Mouse (Mus musculus) spleen, embryonic (tissue): ENCODE results near the gene Hemk1.

Source experiments
- CTCF ChIA-PET: fragments of 350-600 bp; sonication (Branson Sonifier 250); formaldehyde crosslinking; loops from one replicate; lab custom pipeline; 2022; lab: Charles Lee

Gene Hemk1

DNA sequence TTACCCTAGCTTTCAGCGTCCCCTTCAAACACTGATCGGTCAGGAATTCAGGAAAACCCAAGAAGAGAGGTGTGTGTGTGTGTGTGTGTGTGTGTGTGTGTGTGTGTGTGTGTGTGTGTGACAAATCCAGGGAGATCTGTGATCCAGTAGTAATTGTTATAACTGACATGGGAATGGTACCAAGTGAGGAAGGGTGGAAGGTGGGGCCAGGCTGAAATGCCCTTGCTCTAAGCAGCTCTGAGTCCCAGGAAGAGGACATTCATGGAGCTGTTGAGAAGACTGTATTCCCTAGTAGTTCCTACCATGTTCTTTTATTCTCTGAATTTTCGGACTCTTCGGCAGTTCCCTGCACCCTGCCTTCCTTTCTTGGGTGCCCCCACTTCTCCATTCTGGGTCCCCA is 40.5 kb downstream of the Hemk1 start:
- CTCF ChIA-PET, result no interaction called here

DNA sequence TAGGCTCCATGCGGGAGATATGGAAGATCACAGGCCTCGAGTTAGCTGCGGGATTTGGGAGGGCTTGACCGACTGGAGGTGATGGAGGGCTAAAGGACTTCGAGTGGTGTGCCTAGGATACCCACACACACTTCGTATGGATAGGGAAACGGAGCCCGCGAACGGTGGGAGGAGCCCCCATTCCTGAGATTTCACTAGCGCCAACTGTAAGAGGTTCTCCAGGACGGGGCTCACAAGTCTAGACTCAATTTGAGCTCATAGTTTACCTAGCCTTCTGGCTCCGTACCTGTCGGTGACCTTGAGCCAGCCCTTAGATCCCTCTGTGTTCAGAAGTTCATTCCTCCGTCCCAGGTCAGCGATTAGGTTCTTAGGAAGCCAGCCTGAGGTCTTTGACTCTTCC is 41.1 kb downstream of the Hemk1 start:
- CTCF ChIA-PET, result interaction anchor here (0.9 kb wide), 1 partner anchor 11 kb away, joined by 4 read pairs; no protein-coding TSS in a partner anchor

DNA sequence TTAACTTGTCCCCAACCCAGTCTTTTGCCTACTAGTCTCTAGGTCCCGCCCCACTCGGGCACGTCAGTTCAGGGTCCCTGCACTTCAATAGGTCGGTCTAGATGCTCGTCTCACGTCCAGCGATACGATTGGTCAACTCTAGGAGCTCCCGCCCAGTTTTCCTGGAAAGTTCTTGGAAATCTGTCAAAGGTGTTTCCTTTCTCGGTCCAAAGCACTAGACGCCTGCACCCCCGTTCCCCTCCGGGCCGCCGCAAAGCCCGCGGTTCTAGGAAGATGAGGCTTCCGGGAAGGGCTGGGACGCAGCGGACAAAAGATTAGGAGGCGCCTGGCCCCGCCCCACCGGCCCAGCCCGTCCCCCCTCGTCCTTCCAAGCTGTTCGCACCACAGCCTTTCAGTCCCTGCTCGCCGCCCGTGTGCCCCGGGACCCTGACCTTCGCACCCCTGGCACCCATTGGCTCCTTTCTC is 41.6 kb downstream of the Hemk1 start:
- CTCF ChIA-PET, result interaction anchor here (0.9 to 1.4 kb wide), 4 partner anchors 12 to 59 kb away, joined by 4 to 7 read pairs (median 4); partner anchors contain the start of gene Hemk1

DNA sequence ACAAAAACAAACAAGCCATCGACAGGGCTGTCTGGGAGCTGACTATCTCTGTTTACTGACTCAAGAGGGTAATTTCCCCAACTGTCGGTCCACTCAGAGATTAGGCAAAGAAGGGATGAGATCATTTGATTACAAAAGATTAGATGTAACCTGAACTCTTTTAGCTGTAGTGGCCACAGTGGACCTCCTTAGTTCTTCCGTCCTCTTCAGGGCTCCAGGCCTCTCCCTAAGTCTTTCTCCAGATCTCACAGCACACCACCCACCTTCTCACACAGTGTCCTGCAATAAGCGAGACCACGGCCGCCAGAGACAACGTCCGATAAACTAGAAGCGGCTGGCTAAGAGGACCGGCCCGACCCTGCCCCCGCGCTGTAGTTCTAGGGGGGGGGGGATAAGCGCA is 42.1 kb downstream of the Hemk1 start:
- CTCF ChIA-PET, result interaction anchor here (1.2 to 1.4 kb wide), 3 partner anchors 39 to 60 kb away, joined by 4 to 7 read pairs (median 4); partner anchors contain the start of gene Hemk1

DNA sequence AAGGTAGTCTGAATTCAATTTTAAA is 42.3 kb downstream of the Hemk1 start, which contains the start of gene Cish:
Gene Cish, plus strand, starts transcription at position 11 of the 25 bp plus-strand sequence.
- CTCF ChIA-PET, result interaction anchor here (1.2 to 1.4 kb wide), 3 partner anchors 39 to 60 kb away, joined by 4 to 7 read pairs (median 4); partner anchors contain the start of gene Hemk1

DNA sequence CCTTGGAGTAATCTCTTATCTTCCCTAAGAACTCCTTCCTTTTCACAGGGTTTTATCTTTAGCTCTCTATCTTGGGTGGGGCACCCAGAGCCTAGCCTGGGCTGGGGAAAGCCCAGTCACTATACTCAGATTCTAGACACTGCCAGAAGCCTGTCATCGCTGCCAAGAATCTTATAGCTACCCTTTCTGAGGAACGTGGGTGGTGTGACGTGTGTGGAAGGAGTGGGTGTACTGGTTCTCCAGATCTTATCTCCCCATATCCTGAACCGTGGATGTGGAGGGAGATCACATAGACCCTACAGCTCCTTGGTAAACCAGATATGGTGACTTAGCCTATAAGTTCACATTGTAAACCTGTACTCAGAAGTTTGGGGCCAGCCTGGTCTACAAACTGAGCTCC is 42.5 kb downstream of the Hemk1 start:
- CTCF ChIA-PET, result interaction anchor here (1.2 to 1.4 kb wide), 3 partner anchors 39 to 60 kb away, joined by 4 to 7 read pairs (median 4); partner anchors contain the start of gene Hemk1

DNA sequence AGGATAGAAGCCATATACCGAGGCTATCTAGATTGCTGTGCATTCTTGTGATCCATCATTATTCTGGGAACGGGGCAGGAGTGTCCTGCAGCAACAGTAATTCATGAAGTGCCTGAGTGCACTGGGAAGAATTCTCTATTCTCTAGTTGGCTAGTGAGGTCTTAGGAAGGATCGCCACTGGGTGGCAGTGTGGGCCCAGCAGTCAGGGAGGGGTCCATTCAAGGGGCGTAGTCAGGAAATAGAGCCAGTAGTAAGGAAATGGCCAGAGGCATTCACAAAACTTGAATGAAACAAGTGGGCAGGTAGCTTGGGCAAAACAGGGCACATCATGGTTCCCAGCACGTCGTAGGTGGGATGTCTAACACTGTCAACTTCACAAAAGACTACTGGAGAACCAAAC is 43.9 kb downstream of the Hemk1 start:
- CTCF ChIA-PET, result interaction anchor here (0.6 to 1.6 kb wide), 4 partner anchors 41 to 681 kb away, joined by 4 to 7 read pairs (median 5); no protein-coding TSS in a partner anchor

DNA sequence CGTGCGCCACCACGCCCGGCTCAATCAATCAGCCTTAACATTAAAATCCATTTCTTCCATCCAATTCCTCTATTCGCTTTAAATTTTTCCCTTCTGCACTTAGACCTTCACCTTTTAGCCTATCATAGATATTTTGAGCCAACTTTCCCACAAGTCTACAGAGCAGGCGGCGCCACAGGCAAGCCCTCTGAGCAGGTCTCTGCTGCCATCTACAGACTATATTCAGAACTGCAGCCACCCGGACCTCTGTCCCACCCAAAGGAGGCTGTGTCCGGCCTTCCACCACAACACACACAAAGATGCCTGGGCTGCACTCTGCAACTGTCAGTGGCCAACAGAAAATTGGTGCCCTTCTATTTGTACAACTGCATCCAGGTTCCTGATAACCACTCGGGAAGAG is 47.3 kb downstream of the Hemk1 start:
- CTCF ChIA-PET, result interaction anchor here (0.6 to 1.3 kb wide), 3 partner anchors 45 to 387 kb away, joined by 3 to 8 read pairs (median 6); no protein-coding TSS in a partner anchor

DNA sequence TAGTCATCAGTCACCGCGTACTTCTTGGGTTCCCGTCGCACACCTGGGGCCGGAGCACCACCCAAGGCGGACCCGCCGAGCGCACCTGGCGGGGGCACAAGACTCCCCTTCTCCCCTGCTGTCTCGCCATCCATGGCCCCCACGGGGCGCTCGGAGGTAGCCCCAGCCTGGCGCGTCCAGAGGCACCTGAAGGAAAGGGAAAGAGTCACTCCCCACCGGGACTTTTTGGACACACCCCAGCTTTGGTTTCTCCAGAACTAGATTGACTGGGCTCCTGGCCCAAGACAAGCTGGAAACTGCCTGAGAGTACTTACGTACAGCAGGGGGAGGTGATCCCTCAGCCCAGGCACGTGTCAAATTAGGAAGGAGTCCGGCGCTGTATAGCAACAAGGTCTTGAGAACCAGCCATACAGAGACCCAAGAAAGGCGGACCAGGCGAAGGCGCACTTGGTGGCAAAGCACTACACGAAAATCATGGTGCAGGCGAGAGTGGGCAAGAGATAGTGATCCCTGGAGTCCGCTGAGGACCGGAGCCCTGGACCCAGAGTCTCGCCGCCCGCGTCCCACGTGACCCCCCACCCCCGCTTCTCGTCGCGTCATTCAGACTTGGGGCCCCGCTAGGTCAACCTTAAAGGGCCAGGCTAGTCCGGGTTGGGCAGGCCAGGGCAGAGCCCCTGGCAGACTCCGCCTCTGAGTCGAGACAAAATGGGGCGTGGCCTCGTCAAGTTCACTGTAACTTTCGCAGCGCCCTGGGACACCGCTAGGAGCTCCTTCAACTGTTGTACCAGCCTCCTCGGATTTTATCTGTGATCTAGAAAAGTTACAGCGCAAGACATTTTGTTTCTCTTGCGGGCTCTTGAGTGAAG is 48.7 kb downstream of the Hemk1 start, which contains the start of gene Mapkapk3:
Gene Mapkapk3, minus strand, starts transcription at position 667 of the 866 bp plus-strand sequence.
- CTCF ChIA-PET, result interaction anchor here (0.7 to 1.2 kb wide), 3 partner anchors 20 to 327 kb away, joined by 3 read pairs; no protein-coding TSS in a partner anchor

DNA sequence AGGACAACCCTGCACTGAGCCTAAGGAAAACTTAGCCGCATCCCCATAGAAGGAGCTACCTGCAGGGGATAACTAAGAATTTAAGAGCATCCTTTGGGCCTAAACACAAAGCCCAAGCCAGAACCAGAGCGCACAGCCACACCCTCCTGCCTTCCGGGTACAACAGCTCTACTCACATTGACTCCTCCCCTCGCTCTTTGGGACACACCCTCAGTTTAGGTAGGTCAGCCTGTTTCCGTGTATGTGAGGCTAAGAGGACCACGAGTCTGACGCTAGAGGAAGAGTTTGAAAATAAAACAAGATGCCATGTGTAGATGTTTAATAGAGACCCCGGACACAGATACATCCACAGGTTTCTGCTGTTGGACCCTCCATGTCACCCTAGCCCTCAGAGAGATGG is 49.4 kb downstream of the Hemk1 start:
- CTCF ChIA-PET, result interaction anchor here (0.9 to 1.2 kb wide), 2 partner anchors 19 to 46 kb away, joined by 3 read pairs; no protein-coding TSS in a partner anchor

DNA sequence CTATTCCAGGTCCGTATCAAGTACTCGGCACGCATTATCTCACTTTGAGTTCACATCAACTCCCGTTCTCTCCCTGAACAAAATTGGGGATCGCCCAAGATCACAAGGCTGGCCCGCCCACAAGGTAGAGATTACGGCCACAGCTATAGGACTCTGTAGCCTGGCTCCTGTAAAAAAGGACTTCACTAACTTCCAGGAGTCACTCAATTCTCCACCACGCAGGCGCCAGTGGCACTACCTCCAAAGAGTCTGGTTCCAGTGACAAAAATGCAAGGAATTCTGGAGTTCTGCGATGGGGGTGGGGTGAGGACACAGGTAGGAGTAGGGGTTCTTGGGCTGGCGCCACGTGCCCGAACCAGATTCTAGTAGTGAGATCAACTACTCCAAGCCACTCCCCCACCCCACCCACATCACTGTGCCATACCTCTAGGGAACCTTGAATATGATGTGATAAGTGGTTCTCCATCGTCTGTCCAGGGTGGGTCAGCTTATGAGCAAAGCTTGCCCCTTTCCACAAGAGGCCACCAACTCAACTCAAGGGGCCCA is 50.0 kb downstream of the Hemk1 start:
- CTCF ChIA-PET, result interaction anchor here (0.9 to 1.2 kb wide), 2 partner anchors 19 to 47 kb away, joined by 3 read pairs; no protein-coding TSS in a partner anchor

DNA sequence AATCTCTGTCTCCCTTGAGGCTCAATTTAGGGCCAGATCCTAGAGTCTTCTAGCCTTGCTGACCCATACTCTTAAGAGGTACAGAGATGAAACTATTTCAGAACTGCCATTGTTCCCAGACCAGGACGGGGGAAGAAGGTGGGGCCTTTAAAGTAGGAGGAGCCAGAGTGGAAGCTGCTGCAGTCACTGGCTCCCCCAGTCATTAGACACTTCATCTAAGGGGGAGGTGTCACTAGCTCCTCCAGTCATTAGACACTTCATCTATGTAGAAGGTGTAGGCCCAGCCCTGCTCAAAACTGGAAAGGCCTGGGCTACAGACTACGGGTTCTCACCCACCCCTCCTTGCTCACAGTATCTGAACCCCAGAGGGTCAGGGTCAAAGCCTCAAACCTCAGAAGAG is 50.9 kb downstream of the Hemk1 start:
- CTCF ChIA-PET, result interaction anchor here (0.9 kb wide), 1 partner anchor 51 kb away, joined by 3 read pairs; the partner anchor contains the start of gene Hemk1

DNA sequence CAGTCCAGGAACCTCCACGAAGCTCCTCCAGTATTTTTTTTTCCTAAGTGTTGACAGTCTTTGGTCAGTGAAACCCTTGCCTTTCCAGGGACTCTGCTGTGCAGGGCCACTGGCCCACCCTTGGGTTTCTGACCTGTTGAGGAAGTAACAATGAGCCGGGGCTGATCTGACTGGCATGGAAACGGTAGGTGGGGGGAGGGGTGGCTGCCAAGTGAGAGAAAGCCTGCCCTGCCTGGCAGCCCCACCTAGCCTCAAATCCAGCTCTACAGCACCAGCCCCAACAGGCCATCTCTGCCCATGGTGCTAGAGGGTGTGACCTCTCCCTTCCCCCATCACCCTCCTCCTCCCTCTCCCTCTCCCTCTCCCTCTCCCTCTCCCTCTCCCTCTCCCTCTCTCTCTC is 53.1 kb downstream of the Hemk1 start:
- CTCF ChIA-PET, result no interaction called here

DNA sequence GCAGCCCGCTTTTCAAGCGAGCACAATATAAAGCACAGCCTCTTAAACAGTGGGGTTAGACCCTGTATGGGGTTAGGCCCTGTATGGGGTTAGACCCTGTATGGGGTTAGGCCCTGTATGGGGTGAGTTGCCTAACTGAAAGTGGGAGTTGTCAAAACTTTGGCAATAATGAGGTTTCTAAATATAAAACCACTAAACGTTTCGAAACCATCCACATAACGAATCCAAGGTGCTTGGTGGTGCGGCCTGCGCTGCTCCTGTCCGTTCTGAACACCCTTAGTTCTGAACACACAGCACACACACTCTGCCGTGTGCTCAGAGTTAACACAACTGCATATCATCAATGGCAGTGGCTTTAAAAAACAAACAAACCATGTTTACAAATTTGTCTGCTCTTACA is 55.2 kb downstream of the Hemk1 start:
- CTCF ChIA-PET, result no interaction called here

DNA sequence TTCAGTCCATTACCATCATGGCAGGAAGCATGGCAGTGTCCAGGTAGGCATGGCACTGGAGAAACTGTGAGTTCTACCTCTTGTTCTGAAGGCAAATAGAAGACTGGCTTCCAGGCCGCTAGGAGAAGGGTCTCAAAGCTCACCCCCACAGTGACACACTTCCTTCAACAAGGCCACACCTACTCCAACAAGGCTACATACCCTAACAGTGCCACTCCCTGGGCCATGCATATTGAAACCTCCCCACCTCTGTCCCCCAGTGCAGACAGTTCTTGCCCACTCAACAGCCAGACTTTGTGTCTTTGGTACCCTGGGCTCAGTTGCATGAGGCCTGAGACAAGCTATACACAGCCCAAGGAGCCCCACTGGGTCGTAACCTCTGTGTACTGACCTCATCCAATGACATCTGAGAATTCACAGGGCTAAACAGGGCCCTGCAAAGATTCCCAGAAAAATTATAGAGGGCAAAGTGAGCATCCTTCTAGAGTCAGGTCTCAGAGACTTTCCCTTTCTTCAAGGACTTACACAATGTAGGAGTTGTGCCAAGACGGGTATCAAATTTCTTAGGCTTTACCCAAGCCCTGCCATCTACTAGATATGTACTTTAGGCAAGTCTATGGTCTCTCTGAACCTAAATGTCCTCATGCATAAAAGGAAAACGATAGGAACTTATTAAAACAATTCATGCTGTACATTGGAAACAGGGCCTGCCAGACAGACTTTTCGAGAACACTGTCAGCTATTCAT is 56.7 kb downstream of the Hemk1 start:
- CTCF ChIA-PET, result no interaction called here

DNA sequence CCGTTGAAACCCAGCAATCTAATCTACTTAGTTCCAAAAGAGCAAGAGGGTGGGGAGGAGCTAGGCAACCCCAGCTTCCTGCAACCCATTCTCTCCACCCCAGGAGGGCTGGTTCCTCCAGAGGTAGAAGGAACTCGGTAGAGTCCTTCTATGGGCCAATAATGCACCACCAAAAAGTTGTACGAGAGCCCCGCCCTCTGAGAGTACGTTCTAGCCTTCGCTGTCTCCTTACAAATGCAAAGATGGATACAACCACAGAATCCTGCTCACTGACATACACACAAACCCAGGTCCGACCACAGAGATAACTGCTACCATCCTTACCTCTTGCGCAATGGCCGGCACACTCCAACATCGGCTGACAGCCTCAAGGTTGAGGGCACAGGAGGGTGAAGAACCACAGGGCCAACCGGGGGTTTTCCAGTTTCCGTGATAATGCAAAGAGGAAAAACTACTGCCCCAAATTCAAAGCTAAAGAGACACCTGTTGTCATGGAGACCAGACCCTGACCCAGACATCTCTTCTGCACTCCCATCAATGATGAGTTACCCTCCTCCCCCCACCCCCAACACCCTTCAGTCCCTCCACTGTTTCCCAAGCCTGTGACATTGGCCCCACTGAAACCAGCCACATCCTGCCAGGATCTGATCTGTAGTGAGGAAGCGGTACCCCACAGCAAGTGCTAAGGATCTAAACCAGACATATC is 57.7 kb downstream of the Hemk1 start:
- CTCF ChIA-PET, result no interaction called here

DNA sequence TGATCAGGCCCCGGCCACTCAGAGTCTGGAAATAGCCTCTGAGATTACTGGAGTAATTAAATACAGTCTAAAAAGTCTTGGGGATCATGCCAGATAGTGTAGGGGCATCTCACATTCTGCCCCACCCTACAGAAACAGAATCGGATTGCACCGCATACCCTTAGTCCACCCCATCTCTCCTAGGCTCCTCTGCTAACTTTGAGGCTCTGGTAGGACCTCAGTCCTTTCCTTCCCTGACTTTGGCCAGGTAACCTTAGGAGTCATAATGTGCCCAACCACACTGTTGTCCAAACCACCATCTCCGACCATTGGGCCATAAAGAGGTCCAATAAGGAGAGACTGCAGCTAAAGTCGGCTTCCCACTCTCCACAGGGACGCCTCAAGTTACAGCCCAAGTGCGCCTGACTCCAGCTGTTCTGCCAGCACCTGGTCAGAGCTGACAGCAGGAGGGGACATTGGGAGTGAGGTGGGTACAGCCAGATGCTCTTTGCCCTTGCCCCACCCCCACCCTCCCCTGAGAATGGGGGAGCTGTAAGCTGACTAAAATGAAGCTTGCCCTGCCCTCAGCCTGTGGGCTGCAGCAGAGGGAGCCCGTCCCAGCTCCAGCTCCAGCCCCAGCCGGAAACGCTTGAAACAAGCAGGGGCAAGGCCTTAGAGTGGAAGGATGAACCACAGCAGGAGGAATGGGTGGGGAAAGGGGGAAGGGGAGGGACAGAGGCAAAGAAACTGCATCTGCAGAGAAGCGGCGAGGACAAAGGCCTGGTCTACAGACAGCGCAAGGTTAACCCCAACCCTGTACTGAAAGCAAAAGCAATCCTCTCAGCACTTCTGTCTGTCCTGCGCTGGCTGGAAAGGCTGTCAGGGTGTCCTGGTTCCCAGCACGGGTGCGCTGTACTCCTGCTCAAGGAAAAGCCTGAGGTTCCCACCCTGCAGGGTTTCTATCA is 58.5 kb downstream of the Hemk1 start:
- CTCF ChIA-PET, result no interaction called here

DNA sequence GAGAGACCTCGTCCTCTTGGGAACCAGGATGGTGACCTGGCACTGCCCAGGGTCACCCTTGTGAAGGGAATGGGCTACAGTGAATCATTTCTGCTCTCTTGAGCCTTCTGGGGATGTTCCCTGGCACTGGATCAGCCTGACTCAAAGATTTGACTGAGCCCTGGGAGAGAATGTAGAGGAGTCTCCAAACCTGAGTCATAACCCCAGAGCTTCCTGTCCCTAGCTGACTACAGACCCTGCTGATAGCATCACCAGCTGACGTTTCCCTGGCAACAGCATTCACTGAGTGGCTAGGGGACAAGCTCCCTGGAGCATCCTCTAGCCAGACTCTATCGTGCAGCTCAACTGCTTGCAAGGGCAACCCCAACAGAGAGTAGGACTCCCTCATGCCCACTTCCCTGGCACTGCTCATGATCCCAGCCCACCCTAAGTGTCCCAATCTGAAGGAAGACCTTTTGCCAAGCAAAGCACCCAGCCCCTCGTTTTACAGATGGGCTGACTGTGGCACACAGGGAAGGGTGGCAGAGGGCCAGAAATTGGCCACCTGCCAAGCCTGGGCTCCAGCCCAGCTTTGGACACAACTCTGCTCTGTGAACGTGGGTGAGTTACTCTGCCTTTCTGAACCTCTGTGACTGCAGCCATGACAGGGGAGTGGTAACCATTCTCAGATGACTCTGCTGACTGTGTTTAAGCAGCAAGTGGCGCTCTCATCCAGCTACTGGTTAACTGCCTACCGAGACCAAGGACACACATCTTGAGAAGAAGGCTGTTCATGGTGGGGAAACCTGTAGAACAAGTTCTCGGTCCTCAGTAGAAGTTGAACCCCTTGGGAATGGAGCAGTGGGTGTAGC is 59.4 kb downstream of the Hemk1 start:
- CTCF ChIA-PET, result no interaction called here

DNA sequence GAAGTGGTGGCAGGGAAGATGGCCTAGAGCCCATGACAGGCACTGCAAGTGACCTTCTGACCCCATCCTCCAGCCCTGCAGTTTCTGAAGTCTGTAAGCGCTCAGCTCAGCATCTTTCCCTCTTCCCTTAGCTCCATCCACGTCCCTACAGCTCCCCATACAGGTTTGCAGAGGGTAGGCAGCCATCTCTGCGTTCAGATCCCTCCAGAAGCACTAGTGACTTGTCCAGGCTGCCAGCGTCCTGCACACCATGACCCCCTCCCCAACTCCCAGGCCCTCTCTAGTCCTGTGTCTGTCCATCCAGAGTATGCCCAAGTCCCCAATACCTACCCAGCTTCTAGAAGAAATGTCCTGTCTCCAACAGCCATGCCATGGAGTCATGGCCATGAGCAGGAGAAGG is 60.0 kb downstream of the Hemk1 start:
- CTCF ChIA-PET, result no interaction called here
